Mouse (Mus musculus): Measurements from ENCODE around the gene Mettl16. TPM values are rescaled to one million over a fixed set of nuclear protein-coding genes. Genes with fewer than 3 reads are reported as not detected.

Gene Mettl16
- polyA plus RNA-seq, 1 experiment from 2014 or later = 53.2 TPM

Small RNAs within 50 kb of the gene (microRNA-seq; reads per million reads assigned to microRNA genes)
- gene Mir6926 = 1.0 reads per million

Other genes with a start within 250 kb of the Mettl16 start
- gene Rap1gap2, start 159.9 kb upstream of the Mettl16 start, polyA plus RNA-seq (2015; fragmentation: Nextera tagmentation; extraction: Ambion mirVana) = 17.1 and 18.3 TPM in 2 replicates
- gene Ccdc92b, start 151.2 kb upstream of the Mettl16 start, polyA plus RNA-seq (2015; fragmentation: Nextera tagmentation; extraction: Ambion mirVana) = 2.6 and 3.3 TPM in 2 replicates
- 16.4 and 18.1 TPM in 2 replicates for gene Cluh, start 121.3 kb upstream of the Mettl16 start, polyA plus RNA-seq (2015; fragmentation: Nextera tagmentation; extraction: Ambion mirVana)
- gene Pafah1b1, start 46.2 kb upstream of the Mettl16 start, polyA plus RNA-seq (2015; fragmentation: Nextera tagmentation; extraction: Ambion mirVana) = 45.8 and 57.5 TPM in 2 replicates
- gene Mnt, start 60.1 kb downstream of the Mettl16 start, polyA plus RNA-seq (2015; fragmentation: Nextera tagmentation; extraction: Ambion mirVana) = 7.6 and 8.6 TPM in 2 replicates
- 30.3 and 31.8 TPM in 2 replicates for gene Sgsm2, start 126.2 kb downstream of the Mettl16 start, polyA plus RNA-seq (2015; fragmentation: Nextera tagmentation; extraction: Ambion mirVana)
- gene Tsr1, start 127.2 kb downstream of the Mettl16 start, polyA plus RNA-seq (2015; fragmentation: Nextera tagmentation; extraction: Ambion mirVana) = 27.6 and 30.2 TPM in 2 replicates
- gene Smg6, start 155.0 kb downstream of the Mettl16 start, polyA plus RNA-seq (2015; fragmentation: Nextera tagmentation; extraction: Ambion mirVana) = 14.6 and 17.4 TPM in 2 replicates
- gene Srr, start 155.1 kb downstream of the Mettl16 start, polyA plus RNA-seq (2015; fragmentation: Nextera tagmentation; extraction: Ambion mirVana) = 40.9 and 44.2 TPM in 2 replicates

All from midbrain, embryonic 16.5 days (tissue).